Mouse (Mus musculus): ENCODE data around the gene Gabbr2. TPM values are rescaled to one million over a fixed set of nuclear protein-coding genes. Genes with fewer than 3 reads are reported as not detected.

Gene Gabbr2
- polyA plus RNA-seq, 1 experiment = 25.0 TPM

- no peak for TF ChIP-seq POLR2A (IDR thresholded peaks at IDR 0.05; ENCODE audit: borderline replicate concordance, extremely low read depth, insufficient read depth, insufficient read length, poor library complexity, severe bottlenecking)
- no peak for TF ChIP-seq CTCF (IDR thresholded peaks at IDR 0.05; ENCODE audit: borderline replicate concordance, extremely low read depth, insufficient read depth, insufficient read length)
- DNase-seq (ENCODE audit: low read depth) = peak; percentile 25
Measured at GRCm38 (mm10) chr4:46690565-46690964, 301.1 kb downstream of the Gabbr2 start.

- DNase-seq (ENCODE audit: low read depth) = no peak
- no peak for TF ChIP-seq POLR2A (IDR thresholded peaks at IDR 0.05; ENCODE audit: borderline replicate concordance, extremely low read depth, insufficient read depth, insufficient read length, poor library complexity, severe bottlenecking)
- no peak for TF ChIP-seq CTCF (IDR thresholded peaks at IDR 0.05; ENCODE audit: borderline replicate concordance, extremely low read depth, insufficient read depth, insufficient read length)
Measured at GRCm38 (mm10) chr4:46690023-46690420, 301.7 kb downstream of the Gabbr2 start.

GRCm38 (mm10) chr4:46689397-46690022 is 302.2 kb downstream of the Gabbr2 start:
- TF ChIP-seq POLR2A (IDR thresholded peaks at IDR 0.05; ENCODE audit: borderline replicate concordance, extremely low read depth, insufficient read depth, insufficient read length, poor library complexity, severe bottlenecking) = no peak
- TF ChIP-seq CTCF (IDR thresholded peaks at IDR 0.05; ENCODE audit: borderline replicate concordance, extremely low read depth, insufficient read depth, insufficient read length) = peak; percentile 96
- DNase-seq (ENCODE audit: low read depth) = peak; percentile 83

- no peak for DNase-seq (ENCODE audit: low read depth)
- TF ChIP-seq CTCF (IDR thresholded peaks at IDR 0.05; ENCODE audit: borderline replicate concordance, extremely low read depth, insufficient read depth, insufficient read length) (no peak), POLR2A (IDR thresholded peaks at IDR 0.05; ENCODE audit: borderline replicate concordance, extremely low read depth, insufficient read depth, insufficient read length, poor library complexity, severe bottlenecking) (no peak)
Measured at GRCm38 (mm10) chr4:46688213-46688832, 303.4 kb downstream of the Gabbr2 start.

- DNase-seq (ENCODE audit: low read depth) = peak; percentile 60
- no peak for TF ChIP-seq POLR2A (IDR thresholded peaks at IDR 0.05; ENCODE audit: borderline replicate concordance, extremely low read depth, insufficient read depth, insufficient read length, poor library complexity, severe bottlenecking)
- TF ChIP-seq CTCF (IDR thresholded peaks at IDR 0.05; ENCODE audit: borderline replicate concordance, extremely low read depth, insufficient read depth, insufficient read length) = no peak
Measured at GRCm38 (mm10) chr4:46684160-46684559, 307.5 kb downstream of the Gabbr2 start.

- TF ChIP-seq CTCF (IDR thresholded peaks at IDR 0.05; ENCODE audit: borderline replicate concordance, extremely low read depth, insufficient read depth, insufficient read length) (no peak), POLR2A (IDR thresholded peaks at IDR 0.05; ENCODE audit: borderline replicate concordance, extremely low read depth, insufficient read depth, insufficient read length, poor library complexity, severe bottlenecking) (no peak)
- no peak for DNase-seq (ENCODE audit: low read depth)
Measured at GRCm38 (mm10) chr4:46676646-46677045, 315.0 kb downstream of the Gabbr2 start.

GRCm38 (mm10) chr4:46675992-46676391 is 315.7 kb downstream of the Gabbr2 start:
- TF ChIP-seq POLR2A (IDR thresholded peaks at IDR 0.05; ENCODE audit: borderline replicate concordance, extremely low read depth, insufficient read depth, insufficient read length, poor library complexity, severe bottlenecking) (no peak), CTCF (IDR thresholded peaks at IDR 0.05; ENCODE audit: borderline replicate concordance, extremely low read depth, insufficient read depth, insufficient read length) (no peak)

GRCm38 (mm10) chr4:46675272-46675785 is 316.3 kb downstream of the Gabbr2 start:
- DNase-seq (ENCODE audit: low read depth) = no peak
- TF ChIP-seq CTCF (IDR thresholded peaks at IDR 0.05; ENCODE audit: borderline replicate concordance, extremely low read depth, insufficient read depth, insufficient read length) = no peak
- no peak for TF ChIP-seq POLR2A (IDR thresholded peaks at IDR 0.05; ENCODE audit: borderline replicate concordance, extremely low read depth, insufficient read depth, insufficient read length, poor library complexity, severe bottlenecking)

More at GRCm38 (mm10) chr4:46675992-46676391, 315.7 kb downstream of the Gabbr2 start:
- no peak for DNase-seq (ENCODE audit: low read depth)

- peak; percentile 11 for DNase-seq (ENCODE audit: low read depth)
Measured at GRCm38 (mm10) chr4:46668620-46669019, 323.1 kb downstream of the Gabbr2 start.

GRCm38 (mm10) chr4:46666420-46666819 is 325.3 kb downstream of the Gabbr2 start:
- no peak for TF ChIP-seq CTCF (IDR thresholded peaks at IDR 0.05; ENCODE audit: borderline replicate concordance, extremely low read depth, insufficient read depth, insufficient read length)
- no peak for DNase-seq (ENCODE audit: low read depth)

More at GRCm38 (mm10) chr4:46668620-46669019, 323.1 kb downstream of the Gabbr2 start:
- no peak for TF ChIP-seq POLR2A (IDR thresholded peaks at IDR 0.05; ENCODE audit: borderline replicate concordance, extremely low read depth, insufficient read depth, insufficient read length, poor library complexity, severe bottlenecking)
- no peak for TF ChIP-seq CTCF (IDR thresholded peaks at IDR 0.05; ENCODE audit: borderline replicate concordance, extremely low read depth, insufficient read depth, insufficient read length)

GRCm38 (mm10) chr4:46665371-46665774 is 326.3 kb downstream of the Gabbr2 start:
- TF ChIP-seq POLR2A (IDR thresholded peaks at IDR 0.05; ENCODE audit: borderline replicate concordance, extremely low read depth, insufficient read depth, insufficient read length, poor library complexity, severe bottlenecking) (no peak), CTCF (IDR thresholded peaks at IDR 0.05; ENCODE audit: borderline replicate concordance, extremely low read depth, insufficient read depth, insufficient read length) (peak; percentile 36; the same call in 1 of the 2 replicates)
- peak; percentile 40 for DNase-seq (ENCODE audit: low read depth)
